Mouse (Mus musculus) hindbrain, embryonic 16.5 days (tissue): ENCODE results near the gene 1520401A03Rik. TPM values are rescaled to one million over a fixed set of nuclear protein-coding genes. Genes with fewer than 3 reads are reported as not detected.

Experiments
- ATAC-seq: fragments of 200-750 bp; cut with Nextera tagmentation; 2 replicates; pipeline ENCODE4 v1.8.0; 2017; ENCODE audit warnings: moderate TSS enrichment, moderate library complexity
- H3K27ac ChIP-seq: fragments of 300-500 bp; sonication (generic); 2 replicates; pipeline ENCODE4 v1.5.1; 2014; ENCODE audit warnings: low read depth, mild to moderate bottlenecking, control low read depth, low read length, moderate library complexity
- H3K27me3 ChIP-seq: fragments of 300-500 bp; sonication (generic); replicated peaks from 2 replicates; pipeline ENCODE4 v1.6.1; 2014; ENCODE audit warnings: low read length; ENCODE audit not compliant: control insufficient read depth, insufficient read depth
- H3K36me3 ChIP-seq: fragments of 300-500 bp; sonication (generic); 2 replicates; pipeline ENCODE4 v1.6.1; 2014; ENCODE audit warnings: mild to moderate bottlenecking, low read length, moderate library complexity, mixed read lengths; ENCODE audit not compliant: control insufficient read depth, insufficient read depth
- H3K4me1 ChIP-seq: fragments of 300-500 bp; sonication (generic); 2 replicates; pipeline ENCODE4 v1.6.1; 2014; ENCODE audit warnings: low read depth, low read length; ENCODE audit not compliant: control insufficient read depth, insufficient read depth
- H3K4me2 ChIP-seq: fragments of 300-500 bp; sonication (generic); 2 replicates; pipeline ENCODE4 v1.6.1; 2014; ENCODE audit warnings: mild to moderate bottlenecking, low read length, control low read depth, moderate library complexity
- H3K4me3 ChIP-seq: fragments of 300-500 bp; sonication (generic); 2 replicates; pipeline ENCODE4 v1.5.1; 2014; ENCODE audit warnings: mild to moderate bottlenecking, low read length, control low read depth, moderate library complexity
- H3K9ac ChIP-seq: fragments of 300-500 bp; sonication (generic); 2 replicates; pipeline ENCODE4 v1.6.1; 2014; ENCODE audit warnings: low read depth, mild to moderate bottlenecking, control low read depth, low read length, moderate library complexity
- H3K9me3 ChIP-seq: fragments of 300-500 bp; sonication (generic); 2 replicates; pipeline ENCODE4 v1.6.1; 2014; ENCODE audit warnings: mild to moderate bottlenecking, low read length, moderate library complexity; ENCODE audit not compliant: control insufficient read depth
- WGBS: fragments of 180-500 bp; shearing (Covaris S2); extraction: QIAGEN DNeasy Blood & Tissue Kit; methylation state at CpG from one replicate; pipeline ENCODE4 v1.1.7; 2014; 5-methylcytosine and 5-hydroxymethylcytosine counted together
- polyA plus RNA-seq: library from polyadenylated mRNA; unstranded; fragments of >200 nt; fragmentation: Nextera tagmentation; extraction: Ambion mirVana; gene quantifications from 2 replicates; pipeline ENCODE4 v1.2.1, GENCODE M21; 2015

Gene 1520401A03Rik
- polyA plus RNA-seq, 1 experiment from 2014 or later, result 0.13 TPM

- H3K36me3 ChIP-seq, result no peaks in the 10 kb centered on the region
- peaks cover 38% of the 10 kb centered on the region for H3K4me1 ChIP-seq
- no peak within 1 kb of the TSS for H3K27ac ChIP-seq
- H3K9ac ChIP-seq, result peak within 1 kb of the TSS; percentile 61
- H3K9me3 ChIP-seq, result no peaks in the 10 kb centered on the region
- WGBS, result under 1% methylated on average over 34 of the region's 34 CpGs
- H3K27me3 ChIP-seq, result peaks cover 49% of the 10 kb centered on the region
- peak within 1 kb of the TSS; percentile 48 for H3K4me3 ChIP-seq
- ATAC-seq, result peak; percentile 14; the same call in 1 of the 2 replicates
- H3K4me2 ChIP-seq, result peak within 1 kb of the TSS; percentile 88
Observed at GRCm38 (mm10) chr17:23677236-23677679, 45.3 kb downstream of the 1520401A03Rik start, which contains the start of gene Tnfrsf12a. Gene Tnfrsf12a, minus strand, starts transcription at chr17:23677468.

- peaks cover 38% of the 10 kb centered on the region for H3K4me1 ChIP-seq
- H3K4me3 ChIP-seq, result peak overlapping the region; percentile 48
- H3K9me3 ChIP-seq, result no peaks in the 10 kb centered on the region
- WGBS, result under 1% methylated on average over 35 of the region's 37 CpGs
- H3K36me3 ChIP-seq, result no peaks in the 10 kb centered on the region
- H3K27me3 ChIP-seq, result peaks cover 44% of the 10 kb centered on the region
- peak overlapping the region; percentile 61 for H3K9ac ChIP-seq
- peak overlapping the region; percentile 88 for H3K4me2 ChIP-seq
- no peak for ATAC-seq
- no peak overlapping the region for H3K27ac ChIP-seq
Observed at GRCm38 (mm10) chr17:23676473-23677031, 46.0 kb downstream of the 1520401A03Rik start.

GRCm38 (mm10) chr17:23675564-23676281 lies 46.9 kb downstream of the 1520401A03Rik start:
- H3K9ac ChIP-seq, result no peak overlapping the region
- H3K4me2 ChIP-seq, result peak overlapping the region; percentile 88
- peaks cover 38% of the 10 kb centered on the region for H3K4me1 ChIP-seq
- H3K27ac ChIP-seq, result no peak overlapping the region
- no peak for ATAC-seq
- H3K27me3 ChIP-seq, result peaks cover 35% of the 10 kb centered on the region
- 12% methylated on average over 15 of the region's 15 CpGs for WGBS
- H3K36me3 ChIP-seq, result no peaks in the 10 kb centered on the region
- H3K9me3 ChIP-seq, result no peaks in the 10 kb centered on the region
- peak overlapping the region; percentile 48; the same call in 1 of the 2 replicates for H3K4me3 ChIP-seq

- no peak overlapping the region; the same call in 1 of the 2 replicates for H3K9ac ChIP-seq
- H3K27me3 ChIP-seq, result peaks cover 29% of the 10 kb centered on the region
- H3K9me3 ChIP-seq, result no peaks in the 10 kb centered on the region
- no peak overlapping the region for H3K27ac ChIP-seq
- H3K4me2 ChIP-seq, result peak overlapping the region; percentile 84; the same call in 1 of the 2 replicates
- no peaks in the 10 kb centered on the region for H3K36me3 ChIP-seq
- ATAC-seq, result no peak
- no peak overlapping the region for H3K4me3 ChIP-seq
- H3K4me1 ChIP-seq, result peaks cover 38% of the 10 kb centered on the region
- 39% methylated on average over 5 of the region's 5 CpGs for WGBS
Observed at GRCm38 (mm10) chr17:23675127-23675526, 47.5 kb downstream of the 1520401A03Rik start.

GRCm38 (mm10) chr17:23674271-23674952 lies 48.2 kb downstream of the 1520401A03Rik start:
- Histone ChIP-seq H3K9ac (peak overlapping the region; percentile 83), H3K36me3 (0 out of 2 replicates have a peak, but pooled peaks cover 2% of the 10 kb centered on the region), H3K4me2 (peak overlapping the region; percentile 84), H3K4me1 (peaks cover 35% of the 10 kb centered on the region), H3K9me3 (no peaks in the 10 kb centered on the region), H3K27me3 (peaks cover 23% of the 10 kb centered on the region), H3K27ac (peak overlapping the region; percentile 85), H3K4me3 (peak overlapping the region; percentile 74)
- 42% methylated on average over 9 of the region's 9 CpGs for WGBS
- ATAC-seq, result no peak; the same call in 1 of the 2 replicates

GRCm38 (mm10) chr17:23673424-23674073 lies 49.0 kb downstream of the 1520401A03Rik start, which contains the start of the genes Hcfc1r1 and Thoc6:
Gene Hcfc1r1, plus strand, starts transcription at chr17:23673596.
Gene Thoc6, minus strand, starts transcription at chr17:23673882.
- 0% methylated on average over 45 of the region's 45 CpGs for WGBS
- Histone ChIP-seq H3K4me3 (peak within 1 kb of the TSS; percentile 74), H3K4me1 (peaks cover 32% of the 10 kb centered on the region), H3K27me3 (peaks cover 16% of the 10 kb centered on the region), H3K9me3 (no peaks in the 10 kb centered on the region), H3K9ac (peak within 1 kb of the TSS; percentile 83), H3K27ac (peak within 1 kb of the TSS; percentile 85), H3K36me3 (0 out of 2 replicates have a peak, but pooled peaks cover 2% of the 10 kb centered on the region), H3K4me2 (peak within 1 kb of the TSS; percentile 84)
- peak; percentile 96 for ATAC-seq

- peaks cover 32% of the 10 kb centered on the region for H3K4me1 ChIP-seq
- H3K9ac ChIP-seq, result no peak overlapping the region
- peak overlapping the region; percentile 84 for H3K4me2 ChIP-seq
- H3K9me3 ChIP-seq, result no peaks in the 10 kb centered on the region
- H3K4me3 ChIP-seq, result peak overlapping the region; percentile 74
- peaks cover 12% of the 10 kb centered on the region for H3K27me3 ChIP-seq
- no peak for ATAC-seq
- H3K36me3 ChIP-seq, result peaks cover 6% of the 10 kb centered on the region
- WGBS, result 70% methylated on average over 3 of the region's 3 CpGs
- no peak overlapping the region for H3K27ac ChIP-seq
Observed at GRCm38 (mm10) chr17:23672761-23673160, 49.8 kb downstream of the 1520401A03Rik start.

GRCm38 (mm10) chr17:23671519-23671918 lies 51.1 kb downstream of the 1520401A03Rik start:
- Histone ChIP-seq H3K27me3 (peaks cover 12% of the 10 kb centered on the region), H3K9ac (no peak overlapping the region), H3K4me3 (no peak overlapping the region), H3K36me3 (peaks cover 6% of the 10 kb centered on the region), H3K27ac (no peak overlapping the region), H3K9me3 (no peaks in the 10 kb centered on the region), H3K4me1 (peaks cover 23% of the 10 kb centered on the region), H3K4me2 (no peak overlapping the region)
- 99% methylated on average over 3 of the region's 3 CpGs for WGBS
- ATAC-seq, result no peak
